Mouse (Mus musculus): ENCODE measurements around the gene Best2. TPM values are rescaled to one million over a fixed set of nuclear protein-coding genes. Genes with fewer than 3 reads are reported as not detected.

Best2 gene
- total RNA-seq, 2 experiments from 2014 or later, result not detected

- DNase-seq, result no peak
These were observed 9.5 kb upstream of the Best2 start for GRCm38 (mm10) chr8:85023846-85024245.

- no peak for DNase-seq
These were observed 7.3 kb upstream of the Best2 start for GRCm38 (mm10) chr8:85021514-85022055.

- DNase-seq, result no peak
These were observed 2.9 kb upstream of the Best2 start for GRCm38 (mm10) chr8:85017209-85017608.

DNA sequence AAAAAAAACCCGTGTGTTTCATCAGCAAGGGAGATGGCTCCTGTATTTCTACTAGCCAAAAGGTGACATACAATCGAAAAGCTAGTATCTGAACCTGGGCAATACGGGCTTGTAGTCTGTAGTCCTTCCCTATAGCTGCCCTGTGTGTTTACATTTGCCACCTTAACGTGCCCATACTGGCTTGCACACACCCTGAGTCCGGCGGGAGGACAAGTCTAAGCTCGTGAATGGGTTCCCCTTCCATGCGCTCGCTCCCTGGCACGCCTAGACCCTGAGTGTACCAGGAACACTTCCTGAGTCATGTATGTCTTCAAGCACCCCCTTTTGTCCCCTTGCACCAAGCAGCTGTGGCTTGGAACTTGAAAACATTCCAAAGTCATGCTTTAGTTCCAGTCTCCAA is 2.4 kb upstream of the Best2 start:
- DNase-seq, result no peak

- peak; percentile 78 to 82 for DNase-seq
These were observed 996 bp downstream of the Best2 start for GRCm38 (mm10) chr8:85013230-85013840.

- no peak for DNase-seq
These were observed 3.1 kb downstream of the Best2 start for GRCm38 (mm10) chr8:85011242-85011641.

DNA sequence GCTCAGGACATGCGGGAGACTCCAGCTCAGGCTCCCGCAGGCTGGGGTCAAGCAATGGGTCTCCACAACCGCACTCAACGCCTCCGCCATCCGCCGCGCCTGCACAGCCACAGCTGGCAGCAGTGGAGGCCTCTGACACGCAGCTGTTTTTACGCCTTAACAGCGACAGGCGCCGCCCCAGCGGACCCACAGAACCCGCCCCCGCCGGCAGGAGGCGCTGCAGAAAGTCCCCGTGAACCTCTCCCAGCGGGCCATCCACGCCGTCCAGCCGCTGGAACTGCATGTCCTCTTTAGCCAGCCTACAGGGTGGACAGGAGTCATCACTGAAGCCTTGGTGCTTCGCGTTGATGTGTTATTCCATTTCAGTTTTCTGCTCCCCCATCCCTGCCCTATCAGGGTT is 6.6 kb downstream of the Best2 start:
- DNase-seq, result peak; percentile 57 to 64

GRCm38 (mm10) chr8:84997649-84998295 is 16.6 kb downstream of the Best2 start:
- DNase-seq, result peak; percentile 92 to 95

- no peak for DNase-seq
These were observed 17.4 kb downstream of the Best2 start for GRCm38 (mm10) chr8:84996978-84997377.

DNA sequence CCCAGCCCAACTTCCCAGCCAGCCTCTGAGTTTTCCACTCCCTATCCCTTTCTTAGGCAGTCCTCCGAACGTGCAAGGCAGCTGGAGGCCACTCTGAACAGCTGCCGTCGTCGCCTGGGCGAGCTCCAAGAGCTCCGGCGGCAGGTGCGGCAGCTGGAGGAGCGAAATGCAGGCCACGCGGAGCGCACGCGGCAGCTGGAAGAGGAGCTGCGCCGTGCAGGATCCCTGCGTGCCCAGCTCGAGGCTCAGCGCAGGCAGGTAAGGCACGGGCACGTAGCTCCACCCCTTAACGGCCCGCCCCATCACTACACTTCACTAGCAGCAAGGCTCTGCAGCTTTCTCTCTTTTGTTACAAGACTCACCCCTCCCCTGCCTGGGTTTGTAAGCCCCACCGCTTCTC is 18.7 kb downstream of the Best2 start:
- no peak for DNase-seq

DNA sequence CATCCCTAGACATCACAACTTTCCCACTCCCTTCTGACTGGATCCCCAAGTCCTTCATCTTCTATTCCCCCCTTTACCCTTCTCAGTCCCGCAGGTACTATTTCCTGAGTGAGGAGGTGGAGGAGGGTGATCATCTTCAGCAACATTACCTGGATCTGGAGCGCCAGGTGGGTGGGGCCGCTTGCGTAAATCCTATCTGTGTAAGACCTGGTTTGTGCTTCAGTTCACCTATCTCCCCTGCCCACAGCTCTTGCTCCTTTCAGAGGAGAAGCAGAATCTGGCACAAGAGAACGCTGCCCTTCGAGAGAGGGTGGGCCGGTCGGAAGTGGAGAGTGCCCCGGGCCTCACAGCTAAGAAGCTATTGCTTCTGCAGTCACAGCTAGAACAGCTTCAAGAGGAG is 20.0 kb downstream of the Best2 start:
- DNase-seq, result no peak

DNA sequence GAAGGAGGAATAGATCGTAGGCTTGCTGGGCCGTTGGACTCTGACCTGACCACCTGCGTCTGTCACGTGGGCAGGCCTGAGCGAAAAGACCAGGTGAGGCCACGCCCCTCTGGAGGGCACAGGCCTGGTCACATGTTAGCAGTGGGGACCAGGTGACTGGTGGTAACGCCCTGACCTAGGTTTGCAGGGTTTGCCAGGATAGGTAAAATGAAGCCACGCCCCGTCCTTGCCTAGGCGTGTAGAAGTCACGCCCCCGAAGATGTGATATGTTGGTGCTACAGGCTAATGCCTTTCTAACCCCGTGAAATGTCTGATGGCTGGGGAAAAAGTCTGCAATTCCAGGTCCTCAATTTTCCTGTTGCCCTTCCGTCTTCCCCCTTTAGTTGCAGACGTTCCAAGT is 23.5 kb downstream of the Best2 start:
- DNase-seq, result no peak

GRCm38 (mm10) chr8:84990349-84990748 is 24.0 kb downstream of the Best2 start, which contains the start of gene Hook2:
Gene Hook2, plus strand, starts transcription at chr8:84990603.
- peak; percentile 96 to 97 for DNase-seq

- DNase-seq, result peak; percentile 93 to 96
These were observed 24.5 kb downstream of the Best2 start for GRCm38 (mm10) chr8:84989810-84990209.

DNA sequence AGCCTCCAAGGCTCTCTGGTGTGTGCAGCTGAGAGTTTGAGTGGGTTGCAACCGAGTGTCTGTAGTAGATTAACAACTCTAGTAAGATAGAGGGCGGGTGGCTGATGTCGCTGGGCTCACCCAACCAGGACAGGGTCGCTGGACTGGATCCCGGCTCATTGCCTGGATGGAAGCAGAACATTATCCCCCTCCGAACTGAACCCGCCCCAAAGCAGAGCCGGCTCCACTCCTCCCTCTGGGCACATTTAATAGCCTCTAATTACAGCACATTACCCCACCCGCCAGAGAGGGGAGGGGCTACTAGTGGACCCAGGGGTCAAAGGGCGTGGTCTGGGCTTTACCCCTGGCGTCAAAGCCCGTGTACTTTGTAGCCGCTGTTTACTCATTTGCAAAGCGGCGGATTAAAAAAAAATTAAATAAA is 25.0 kb downstream of the Best2 start:
- peak in 1 of 2 experiments; percentile 72 for DNase-seq

- no peak for DNase-seq
These were observed 26.4 kb downstream of the Best2 start for GRCm38 (mm10) chr8:84987903-84988302.

DNA sequence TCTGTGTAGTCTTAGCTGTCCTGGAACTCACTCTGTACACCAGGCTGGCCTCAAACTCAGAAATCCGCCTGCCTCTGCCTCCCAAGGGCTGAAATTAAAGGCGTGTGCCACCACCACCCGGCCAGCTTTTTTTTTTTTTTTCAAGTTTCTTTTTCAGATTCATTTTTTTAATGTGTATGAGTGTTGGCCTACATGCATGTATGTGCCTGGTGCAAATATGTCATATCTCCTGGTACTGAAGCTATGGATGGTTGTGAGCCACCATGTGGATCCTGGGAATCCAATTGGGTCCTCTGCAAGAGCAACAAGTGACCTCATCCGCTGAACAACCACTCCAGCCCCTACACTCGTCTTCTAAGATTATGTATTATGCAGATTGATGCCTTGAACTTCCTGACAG is 26.9 kb downstream of the Best2 start:
- DNase-seq, result no peak

DNA sequence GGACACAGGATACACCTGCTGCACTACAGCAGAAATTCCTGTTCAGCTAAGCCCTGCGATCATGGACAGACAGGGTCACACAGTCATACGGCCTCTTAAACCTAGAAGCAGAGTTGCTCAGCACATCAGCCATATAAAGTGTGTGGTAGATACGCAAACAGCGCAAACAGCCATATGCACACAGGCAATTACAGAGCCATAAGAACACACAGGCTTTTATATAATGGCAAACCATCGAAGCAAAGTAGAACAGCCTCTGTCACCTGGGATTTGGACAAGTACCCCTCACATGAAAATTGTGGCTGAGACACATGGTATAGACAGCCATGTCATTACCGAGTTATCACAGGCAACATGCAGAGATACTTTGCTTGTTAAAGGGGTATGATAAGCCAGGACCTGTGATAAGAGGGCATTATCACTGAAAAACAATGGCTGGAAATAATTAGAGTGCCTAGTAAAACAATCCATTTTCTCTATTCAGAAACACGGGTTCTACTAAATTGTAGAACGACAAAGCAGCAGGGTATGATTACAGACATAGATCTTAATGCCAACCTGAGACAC is 27.9 kb downstream of the Best2 start:
- DNase-seq, result no peak

- DNase-seq, result peak; percentile 88 to 94
These were observed 28.5 kb downstream of the Best2 start for GRCm38 (mm10) chr8:84985684-84986378.

GRCm38 (mm10) chr8:84985049-84985683 is 29.2 kb downstream of the Best2 start:
- DNase-seq, result no peak

DNA sequence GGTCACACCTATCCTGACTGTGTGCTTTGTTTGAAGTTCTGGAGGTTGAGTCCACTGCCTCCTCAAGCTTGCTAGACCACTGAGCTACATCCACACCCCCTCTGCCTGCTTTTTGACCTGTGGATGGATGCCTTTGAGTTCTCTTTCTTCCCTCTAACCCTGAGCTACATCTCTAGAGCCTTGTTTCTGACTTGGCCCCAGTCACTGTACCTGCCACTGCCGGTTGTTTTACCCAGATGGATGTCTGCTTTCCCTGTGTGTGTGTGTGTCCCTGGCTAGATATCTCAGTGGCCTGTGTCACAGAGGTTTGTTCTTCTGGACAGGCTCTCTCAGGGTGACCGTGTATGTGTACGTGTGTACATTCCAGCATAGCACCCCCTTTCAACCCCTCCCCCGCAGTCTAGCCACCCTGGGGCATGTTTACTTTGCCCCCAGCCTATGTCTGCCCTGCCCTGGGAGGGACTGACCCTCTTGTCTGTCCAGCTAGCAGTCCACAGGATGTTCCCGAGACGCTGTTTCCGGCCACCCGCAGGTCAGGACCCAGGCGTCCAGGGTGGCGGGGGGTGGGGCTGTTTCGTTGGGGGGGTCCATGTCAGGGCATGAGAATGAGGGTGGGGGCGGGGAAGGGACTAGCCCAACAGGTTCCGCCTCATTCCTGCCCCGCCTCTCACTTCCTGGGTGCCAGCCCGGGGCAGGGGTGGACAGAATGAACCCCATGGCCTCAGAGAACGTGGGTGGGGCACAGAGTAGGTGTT is 29.9 kb downstream of the Best2 start:
- DNase-seq, result peak; percentile 55 to 68

Measured in adrenal gland, postnatal 36 days (tissue).